Mouse (Mus musculus) fibroblast of lung, adult 2 months (primary cell): ENCODE results near the gene Tmprss9.

Experiments
- DNase-seq: peaks from one replicate; pipeline ENCODE4 v3.0.0-alpha.2; 2011; ENCODE audit warnings: low read depth

Gene Tmprss9

GRCm38 (mm10) chr10:80938831-80939550 lies 67.3 kb downstream of the Tmprss9 start:
- no peak for DNase-seq

- DNase-seq: no peak
Observed at GRCm38 (mm10) chr10:80939671-80940070, 68.0 kb downstream of the Tmprss9 start.

- peak; percentile 97 for DNase-seq
Observed at GRCm38 (mm10) chr10:80940320-80940987, 68.8 kb downstream of the Tmprss9 start.

GRCm38 (mm10) chr10:80940988-80941347 lies 69.3 kb downstream of the Tmprss9 start:
- no peak for DNase-seq

- no peak for DNase-seq
Observed at GRCm38 (mm10) chr10:80942919-80943318, 71.3 kb downstream of the Tmprss9 start.

GRCm38 (mm10) chr10:80943701-80944100 lies 72.1 kb downstream of the Tmprss9 start:
- no peak for DNase-seq

- DNase-seq: no peak
Observed at GRCm38 (mm10) chr10:80944231-80944630, 72.6 kb downstream of the Tmprss9 start.

GRCm38 (mm10) chr10:80946684-80947437 lies 75.2 kb downstream of the Tmprss9 start:
- DNase-seq: no peak

GRCm38 (mm10) chr10:80947802-80948201 lies 76.2 kb downstream of the Tmprss9 start:
- DNase-seq: no peak

- no peak for DNase-seq
Observed at GRCm38 (mm10) chr10:80948570-80948969, 76.9 kb downstream of the Tmprss9 start.

- DNase-seq: no peak
Observed at GRCm38 (mm10) chr10:80949081-80949480, 77.4 kb downstream of the Tmprss9 start.
